Mouse (Mus musculus) forebrain, embryonic 12.5 days (tissue): Measurements from ENCODE around the gene Mmachc. TPM values are rescaled to one million over a fixed set of nuclear protein-coding genes. Genes with fewer than 3 reads are reported as not detected.
A peak's percentile ranks its signal among the peaks of the same experiment; 100 is the strongest.

Experiments used
- ATAC-seq: fragments of 200-750 bp; cut with Nextera tagmentation; 2 replicates; pipeline ENCODE4 v1.8.0; 2017; ENCODE audit warnings: moderate TSS enrichment; ENCODE audit not compliant: low FRiP score
- H3K27ac ChIP-seq: fragments of 300-500 bp; sonication (generic); 2 replicates; pipeline ENCODE4 v1.5.1; 2016; ENCODE audit warnings: mild to moderate bottlenecking
- H3K27me3 ChIP-seq: fragments of 300-500 bp; sonication (generic); 2 replicates; pipeline ENCODE4 v1.6.1; 2016; ENCODE audit warnings: mild to moderate bottlenecking
- H3K36me3 ChIP-seq: fragments of 300-500 bp; sonication (generic); replicated peaks from 2 replicates; pipeline ENCODE4 v1.6.1; 2016; ENCODE audit warnings: mild to moderate bottlenecking
- H3K4me1 ChIP-seq: fragments of 300-500 bp; sonication (generic); 2 replicates; pipeline ENCODE4 v1.6.1; 2016
- H3K4me2 ChIP-seq: fragments of 300-500 bp; sonication (generic); 2 replicates; pipeline ENCODE4 v1.6.1; 2016; ENCODE audit warnings: mild to moderate bottlenecking, moderate library complexity
- H3K4me3 ChIP-seq: fragments of 300-500 bp; sonication (generic); replicated peaks from 2 replicates; pipeline ENCODE4 v1.5.1; 2016; ENCODE audit warnings: mild to moderate bottlenecking
- H3K9ac ChIP-seq: fragments of 300-500 bp; sonication (generic); 2 replicates; pipeline ENCODE4 v1.6.1; 2016; ENCODE audit warnings: mild to moderate bottlenecking
- H3K9me3 ChIP-seq: fragments of 300-500 bp; sonication (generic); 2 replicates; pipeline ENCODE4 v1.6.1; 2016
- WGBS: fragments of 180-500 bp; shearing (Covaris S2); methylation state at CpG from one replicate; pipeline ENCODE4 v1.1.7; 2016; 5-methylcytosine and 5-hydroxymethylcytosine counted together
- polyA plus RNA-seq: library from polyadenylated mRNA; unstranded; fragments of >200 nt; fragmentation: Nextera tagmentation; extraction: Ambion mirVana; gene quantifications from 2 replicates; pipeline ENCODE4 v1.2.1, GENCODE M21; 2016

Mmachc gene
- polyA plus RNA-seq, result 36.0 and 37.3 TPM in 2 replicates

GRCm38 (mm10) chr4:116708201-116708764 lies at the start of gene Mmachc, which contains the start of gene Ccdc163:
TSS of gene Mmachc (minus strand) at chr4:116708406.
TSS of gene Ccdc163 (plus strand) at chr4:116708509.
- peaks cover 19% of the 10 kb centered on the region for H3K36me3 ChIP-seq
- WGBS, result under 1% methylated on average over 29 of the region's 29 CpGs
- no peaks in the 10 kb centered on the region for H3K9me3 ChIP-seq
- peak within 1 kb of the TSS; percentile 79 for H3K4me2 ChIP-seq
- H3K27me3 ChIP-seq, result no peaks in the 10 kb centered on the region
- peak within 1 kb of the TSS; percentile 52 for H3K4me3 ChIP-seq
- H3K27ac ChIP-seq, result no peak within 1 kb of the TSS
- peak; percentile 98 for ATAC-seq
- H3K9ac ChIP-seq, result peak within 1 kb of the TSS; percentile 60
- H3K4me1 ChIP-seq, result peaks cover 19% of the 10 kb centered on the region

DNA sequence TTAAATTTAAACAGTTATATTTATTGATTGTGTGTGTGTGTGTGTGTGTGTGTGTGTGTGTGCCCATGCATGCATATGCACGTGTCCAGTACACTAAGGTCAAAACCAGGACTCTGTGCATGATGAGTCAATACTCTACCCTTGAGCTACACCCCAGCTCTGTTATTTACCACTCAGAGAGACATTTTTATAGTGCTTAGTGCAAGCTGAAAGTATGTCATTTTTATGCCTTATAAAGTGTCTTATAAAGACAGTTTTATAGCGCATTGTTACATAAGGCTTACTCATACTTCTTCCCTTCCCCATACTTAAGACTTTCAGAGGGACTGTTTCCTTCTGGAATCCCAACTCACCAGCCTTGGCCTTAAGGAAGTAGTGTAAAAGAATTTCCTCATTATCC lies 41.5 kb upstream of the Mmachc start:
- ATAC-seq, result no peak
- Histone ChIP-seq H3K9me3 (no peaks in the 10 kb centered on the region), H3K4me1 (no peaks in the 10 kb centered on the region), H3K36me3 (no peaks in the 10 kb centered on the region), H3K4me3 (no peak overlapping the region), H3K4me2 (no peak overlapping the region), H3K27me3 (no peaks in the 10 kb centered on the region), H3K9ac (no peak overlapping the region), H3K27ac (no peak overlapping the region)
- 96% methylated on average over 2 of the region's 2 CpGs for WGBS

DNA sequence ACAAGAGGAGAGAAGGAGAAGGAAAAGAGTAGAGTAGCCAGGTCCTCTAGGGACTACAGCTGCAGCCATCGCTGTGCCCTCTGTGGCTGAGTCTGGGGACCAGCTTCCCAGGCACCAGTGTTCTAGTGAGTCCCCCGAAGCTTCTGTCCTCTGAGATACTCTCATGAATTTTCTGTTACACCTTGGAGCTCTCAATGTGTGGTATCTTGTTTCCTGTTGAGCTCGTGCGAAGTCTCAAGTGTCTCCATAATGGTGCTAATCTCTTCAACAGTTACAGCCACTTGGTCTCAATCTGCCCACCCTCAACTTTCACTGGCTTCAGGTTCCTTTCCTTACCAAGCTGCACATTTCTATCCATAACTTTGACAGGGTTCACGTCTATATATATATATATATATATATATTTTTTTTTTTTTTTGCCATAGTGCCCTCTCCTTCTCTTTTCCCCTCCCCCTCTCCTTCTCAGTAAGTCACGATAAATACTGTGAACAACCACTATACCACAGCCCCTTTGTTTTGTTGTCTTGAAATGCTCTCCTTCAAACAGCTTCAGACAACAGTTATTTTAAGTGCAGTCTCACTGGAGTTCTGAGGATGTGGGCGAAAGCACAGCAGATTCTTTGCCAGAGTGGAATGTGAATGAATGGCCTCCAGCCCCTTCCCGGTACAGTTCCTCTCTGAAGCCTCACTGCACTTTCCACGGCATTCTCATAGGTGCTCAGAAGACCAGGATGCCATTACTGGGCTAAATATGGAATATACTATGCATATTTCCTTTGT lies 31.0 kb upstream of the Mmachc start:
- Histone ChIP-seq H3K27ac (no peak overlapping the region), H3K9ac (no peak overlapping the region), H3K4me2 (no peak overlapping the region), H3K27me3 (no peaks in the 10 kb centered on the region), H3K36me3 (no peaks in the 10 kb centered on the region), H3K4me3 (no peak overlapping the region), H3K4me1 (no peaks in the 10 kb centered on the region), H3K9me3 (no peaks in the 10 kb centered on the region)
- 91% methylated on average over 9 of the region's 9 CpGs for WGBS
- ATAC-seq, result no peak

GRCm38 (mm10) chr4:116734996-116735395 lies 26.8 kb upstream of the Mmachc start:
- H3K4me1 ChIP-seq, result no peaks in the 10 kb centered on the region
- H3K4me3 ChIP-seq, result no peak overlapping the region
- no peaks in the 10 kb centered on the region for H3K9me3 ChIP-seq
- H3K27ac ChIP-seq, result no peak overlapping the region
- H3K36me3 ChIP-seq, result no peaks in the 10 kb centered on the region
- H3K9ac ChIP-seq, result no peak overlapping the region
- ATAC-seq, result no peak
- H3K4me2 ChIP-seq, result no peak overlapping the region
- no peaks in the 10 kb centered on the region for H3K27me3 ChIP-seq
- WGBS, result 94% methylated on average over 2 of the region's 2 CpGs

- Histone ChIP-seq H3K4me1 (no peaks in the 10 kb centered on the region), H3K27me3 (no peaks in the 10 kb centered on the region), H3K9me3 (no peaks in the 10 kb centered on the region), H3K4me3 (no peak overlapping the region), H3K4me2 (no peak overlapping the region), H3K36me3 (no peaks in the 10 kb centered on the region), H3K9ac (no peak overlapping the region), H3K27ac (no peak overlapping the region)
- no peak for ATAC-seq
- 86% methylated on average over 5 of the region's 5 CpGs for WGBS
These were observed 24.1 kb upstream of the Mmachc start for GRCm38 (mm10) chr4:116732355-116732754.

GRCm38 (mm10) chr4:116731077-116731476 lies 22.9 kb upstream of the Mmachc start:
- no peak overlapping the region for H3K27ac ChIP-seq
- no peak overlapping the region for H3K9ac ChIP-seq
- H3K4me3 ChIP-seq, result no peak overlapping the region
- no peaks in the 10 kb centered on the region for H3K9me3 ChIP-seq
- WGBS, result 89% methylated on average over 9 of the region's 9 CpGs
- no peaks in the 10 kb centered on the region for H3K36me3 ChIP-seq
- no peaks in the 10 kb centered on the region for H3K4me1 ChIP-seq
- no peak overlapping the region for H3K4me2 ChIP-seq
- no peak for ATAC-seq
- no peaks in the 10 kb centered on the region for H3K27me3 ChIP-seq

DNA sequence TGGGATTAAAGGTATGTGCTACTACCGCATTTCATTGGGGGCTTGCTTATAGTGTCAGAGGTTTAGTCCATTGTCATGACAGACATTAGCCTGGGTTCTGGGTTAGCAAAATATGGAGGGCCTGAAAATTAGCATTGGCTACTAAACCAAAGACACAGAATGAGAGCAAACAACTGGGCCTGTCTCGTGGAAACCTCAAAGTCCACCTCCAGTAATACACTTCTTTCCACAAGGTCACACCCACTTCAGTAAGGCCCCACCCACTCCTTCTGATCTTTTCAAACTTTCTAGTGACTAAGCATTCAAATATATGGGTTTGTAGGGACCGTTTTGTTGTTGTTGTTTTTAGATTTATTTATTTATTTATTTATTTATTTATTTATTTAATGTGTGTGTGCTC lies 21.3 kb upstream of the Mmachc start:
- H3K36me3 ChIP-seq, result no peaks in the 10 kb centered on the region
- H3K27ac ChIP-seq, result no peak overlapping the region
- H3K4me2 ChIP-seq, result no peak overlapping the region
- no peaks in the 10 kb centered on the region for H3K27me3 ChIP-seq
- H3K4me3 ChIP-seq, result no peak overlapping the region
- WGBS, result 95% methylated on average over 3 of the region's 3 CpGs
- no peaks in the 10 kb centered on the region for H3K9me3 ChIP-seq
- H3K9ac ChIP-seq, result no peak overlapping the region
- H3K4me1 ChIP-seq, result no peaks in the 10 kb centered on the region
- ATAC-seq, result no peak

- ATAC-seq, result no peak
- 85% methylated on average over 3 of the region's 3 CpGs for WGBS
- H3K9ac ChIP-seq, result no peak overlapping the region
- no peak overlapping the region for H3K4me2 ChIP-seq
- H3K4me1 ChIP-seq, result peaks cover 1% of the 10 kb centered on the region
- no peak overlapping the region for H3K4me3 ChIP-seq
- peaks cover under 1% of the 10 kb centered on the region; the same call in 1 of the 2 replicates for H3K27me3 ChIP-seq
- no peaks in the 10 kb centered on the region for H3K9me3 ChIP-seq
- H3K36me3 ChIP-seq, result no peaks in the 10 kb centered on the region
- H3K27ac ChIP-seq, result no peak overlapping the region
These were observed 19.2 kb upstream of the Mmachc start for GRCm38 (mm10) chr4:116727401-116727800.

DNA sequence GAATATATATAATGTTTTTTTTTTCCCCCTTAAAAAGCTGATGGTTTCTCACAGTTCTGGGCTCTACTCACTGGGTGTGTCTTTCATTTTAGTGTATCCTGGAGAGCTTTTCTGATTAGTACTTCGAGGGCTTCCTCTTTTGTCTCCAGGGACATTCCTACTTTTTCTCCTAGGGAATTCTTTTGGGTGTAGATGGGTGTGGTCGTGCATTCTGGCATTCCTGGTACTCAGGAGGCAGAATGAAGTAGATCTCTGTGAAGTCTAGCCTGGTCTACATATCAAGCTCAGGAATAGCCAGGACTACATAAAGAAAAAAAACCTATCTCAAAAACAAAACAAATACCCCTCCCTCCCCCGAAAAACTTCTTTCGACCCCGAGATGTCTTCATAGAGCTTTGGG lies 17.2 kb upstream of the Mmachc start:
- 88% methylated on average over 5 of the region's 5 CpGs for WGBS

GRCm38 (mm10) chr4:116722230-116722629 lies 14.0 kb upstream of the Mmachc start:
- Histone ChIP-seq H3K4me3 (0 out of 2 replicates have a peak overlapping the region, but pooled peaks have one; percentile 8), H3K9me3 (no peaks in the 10 kb centered on the region), H3K36me3 (no peaks in the 10 kb centered on the region), H3K27ac (no peak overlapping the region), H3K9ac (peak overlapping the region; percentile 9; the same call in 1 of the 2 replicates), H3K4me2 (peak overlapping the region; percentile 92), H3K4me1 (peaks cover 17% of the 10 kb centered on the region), H3K27me3 (peaks cover 5% of the 10 kb centered on the region; the same call in 1 of the 2 replicates)
- WGBS, result 37% methylated on average over 7 of the region's 7 CpGs
- ATAC-seq, result no peak

More for the DNA sequence above, 17.2 kb upstream of the Mmachc start:
- Histone ChIP-seq H3K4me2 (no peak overlapping the region), H3K27ac (no peak overlapping the region), H3K4me3 (no peak overlapping the region), H3K9ac (no peak overlapping the region), H3K36me3 (no peaks in the 10 kb centered on the region), H3K4me1 (peaks cover 13% of the 10 kb centered on the region), H3K27me3 (peaks cover 5% of the 10 kb centered on the region; the same call in 1 of the 2 replicates), H3K9me3 (no peaks in the 10 kb centered on the region)
- no peak for ATAC-seq

- Histone ChIP-seq H3K4me1 (peaks cover 17% of the 10 kb centered on the region), H3K27ac (peak overlapping the region; percentile 75), H3K4me3 (peak overlapping the region; percentile 78), H3K27me3 (peaks cover 5% of the 10 kb centered on the region; the same call in 1 of the 2 replicates), H3K36me3 (no peaks in the 10 kb centered on the region), H3K9ac (peak overlapping the region; percentile 84), H3K9me3 (no peaks in the 10 kb centered on the region), H3K4me2 (peak overlapping the region; percentile 92)
- WGBS, result 0% methylated on average over 29 of the region's 29 CpGs
- ATAC-seq, result no peak; the same call in 1 of the 2 replicates
These were observed 13.0 kb upstream of the Mmachc start for GRCm38 (mm10) chr4:116721098-116721628.

DNA sequence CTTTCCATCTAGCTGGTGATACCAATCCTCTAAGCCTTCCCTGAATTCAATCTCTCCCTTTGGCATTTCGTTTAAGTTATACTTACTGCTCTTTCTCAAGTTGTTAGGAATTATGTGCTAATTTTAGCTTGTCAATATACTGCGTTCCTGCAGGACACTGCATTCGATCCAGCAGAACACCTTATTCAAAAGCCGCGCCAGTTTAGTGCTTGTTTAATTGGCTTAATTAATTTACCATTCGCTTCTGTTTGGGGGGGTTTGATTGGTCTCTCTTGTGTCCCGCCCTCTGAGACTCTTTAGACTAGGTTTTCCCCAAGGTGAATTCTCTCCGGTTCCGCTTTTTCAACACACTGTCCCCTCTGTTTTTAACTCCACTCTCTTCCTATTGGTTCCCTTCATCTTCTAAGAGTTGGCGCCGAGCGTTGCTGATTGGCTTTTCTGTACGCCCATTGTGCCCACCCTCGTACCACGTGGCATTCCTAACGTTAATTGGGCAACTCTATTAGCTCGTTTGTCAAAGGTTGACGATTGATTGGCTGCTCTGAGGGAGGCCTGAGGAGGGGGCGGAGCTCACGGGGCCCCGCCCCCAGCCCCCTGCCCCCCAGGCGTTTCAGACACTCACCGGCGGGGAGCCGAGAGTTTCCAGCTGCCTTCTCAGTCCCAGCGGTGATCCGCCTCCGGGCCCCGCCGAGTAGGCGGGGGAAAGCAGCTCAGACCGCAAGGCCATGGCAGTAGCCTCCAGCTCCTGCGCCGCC lies 12.3 kb upstream of the Mmachc start, which contains the start of gene Tesk2:
Gene Tesk2, plus strand, starts transcription at position 606 of the 755 bp plus-strand sequence.
- Histone ChIP-seq H3K27me3 (peaks cover 5% of the 10 kb centered on the region; the same call in 1 of the 2 replicates), H3K4me1 (peaks cover 17% of the 10 kb centered on the region), H3K9ac (peak within 1 kb of the TSS; percentile 84), H3K36me3 (no peaks in the 10 kb centered on the region; the same call in 1 of the 2 replicates), H3K4me3 (peak within 1 kb of the TSS; percentile 78), H3K4me2 (peak within 1 kb of the TSS; percentile 92), H3K27ac (peak within 1 kb of the TSS; percentile 75), H3K9me3 (no peaks in the 10 kb centered on the region)
- ATAC-seq, result peak; percentile 98
- under 1% methylated on average over 33 of the region's 34 CpGs for WGBS
